Mouse (Mus musculus) lung, embryonic 15.5 days (tissue): ENCODE measurements around the gene Supt4a. TPM values are rescaled to one million over a fixed set of nuclear protein-coding genes. Genes with fewer than 3 reads are reported as not detected.

ENCODE experiments used
- ATAC-seq: fragments of 200-750 bp; cut with Nextera tagmentation; 2 replicates; pipeline ENCODE4 v1.8.0; 2017; ENCODE audit warnings: moderate number of reproducible peaks, borderline replicate concordance; ENCODE audit not compliant: low FRiP score, low TSS enrichment; ENCODE audit errors: extremely low read depth
- H3K27ac ChIP-seq: fragments of 300-500 bp; sonication (generic); 2 replicates; pipeline ENCODE4 v1.5.1; 2015; ENCODE audit warnings: moderate library complexity, mild to moderate bottlenecking, inconsistent platforms
- H3K27me3 ChIP-seq: fragments of 300-500 bp; sonication (generic); 2 replicates; pipeline ENCODE4 v1.6.1; 2015; ENCODE audit warnings: inconsistent platforms
- H3K36me3 ChIP-seq: fragments of 300-500 bp; sonication (generic); 2 replicates; pipeline ENCODE4 v1.6.1; 2015; ENCODE audit warnings: inconsistent platforms
- H3K4me1 ChIP-seq: fragments of 300-500 bp; sonication (generic); 2 replicates; pipeline ENCODE4 v1.6.1; 2015; ENCODE audit warnings: inconsistent platforms
- H3K4me2 ChIP-seq: fragments of 300-500 bp; sonication (generic); 2 replicates; pipeline ENCODE4 v1.6.1; 2015; ENCODE audit warnings: inconsistent platforms, mild to moderate bottlenecking, moderate library complexity
- H3K4me3 ChIP-seq: fragments of 300-500 bp; sonication (generic); 2 replicates; pipeline ENCODE4 v1.5.1; 2015; ENCODE audit warnings: mild to moderate bottlenecking, inconsistent platforms
- H3K9ac ChIP-seq: fragments of 300-500 bp; sonication (generic); 2 replicates; pipeline ENCODE4 v1.6.1; 2015; ENCODE audit warnings: inconsistent platforms
- H3K9me3 ChIP-seq: fragments of 300-500 bp; sonication (generic); 2 replicates; pipeline ENCODE4 v1.6.1; 2016; ENCODE audit warnings: inconsistent platforms
- WGBS: fragments of 180-500 bp; shearing (Covaris S2); methylation state at CpG from one replicate; pipeline ENCODE4 v1.1.7; 2015; 5-methylcytosine and 5-hydroxymethylcytosine counted together
- polyA plus RNA-seq: library from polyadenylated mRNA; unstranded; fragments of >200 nt; fragmentation: Nextera tagmentation; extraction: Ambion mirVana; gene quantifications from 2 replicates; pipeline ENCODE4 v1.2.1, GENCODE M21; 2015

Supt4a gene
- polyA plus RNA-seq, 1 experiment from 2014 or later, result 144 TPM

- no peak overlapping the region for H3K4me3 ChIP-seq
- peak overlapping the region; percentile 55 for H3K4me2 ChIP-seq
Measured at GRCm38 (mm10) chr11:87708979-87709378, 28.4 kb upstream of the Supt4a start.

GRCm38 (mm10) chr11:87709513-87710261 lies 27.7 kb upstream of the Supt4a start:
- Histone ChIP-seq H3K4me2 (peak overlapping the region; percentile 55), H3K9ac (peak overlapping the region; percentile 33; the same call in 1 of the 2 replicates), H3K9me3 (no peaks in the 10 kb centered on the region), H3K4me3 (peak overlapping the region; percentile 30), H3K27ac (peak overlapping the region; percentile 91), H3K27me3 (no peaks in the 10 kb centered on the region), H3K4me1 (peaks cover 25% of the 10 kb centered on the region), H3K36me3 (no peaks in the 10 kb centered on the region)
- 7% methylated on average over 21 of the region's 21 CpGs for WGBS
- ATAC-seq, result peak; percentile 83

More at GRCm38 (mm10) chr11:87708979-87709378, 28.4 kb upstream of the Supt4a start:
- Histone ChIP-seq H3K36me3 (no peaks in the 10 kb centered on the region), H3K9me3 (no peaks in the 10 kb centered on the region), H3K27me3 (no peaks in the 10 kb centered on the region), H3K27ac (peak overlapping the region; percentile 91), H3K9ac (no peak overlapping the region; the same call in 1 of the 2 replicates), H3K4me1 (peaks cover 29% of the 10 kb centered on the region)
- no peak for ATAC-seq
- WGBS, result 62% methylated on average over 5 of the region's 5 CpGs

- 35% methylated on average over 7 of the region's 7 CpGs for WGBS
- H3K4me3 ChIP-seq, result peak overlapping the region; percentile 30
- no peaks in the 10 kb centered on the region for H3K9me3 ChIP-seq
- H3K4me1 ChIP-seq, result peaks cover 25% of the 10 kb centered on the region
- no peaks in the 10 kb centered on the region for H3K27me3 ChIP-seq
- H3K27ac ChIP-seq, result peak overlapping the region; percentile 91
- peak overlapping the region; percentile 33; the same call in 1 of the 2 replicates for H3K9ac ChIP-seq
- H3K36me3 ChIP-seq, result no peaks in the 10 kb centered on the region
- no peak for ATAC-seq
- peak overlapping the region; percentile 55 for H3K4me2 ChIP-seq
Measured at GRCm38 (mm10) chr11:87710262-87710615, 27.1 kb upstream of the Supt4a start.

GRCm38 (mm10) chr11:87712188-87712587 lies 25.2 kb upstream of the Supt4a start:
- H3K36me3 ChIP-seq, result no peaks in the 10 kb centered on the region
- WGBS, result 68% methylated on average over 4 of the region's 4 CpGs
- H3K27ac ChIP-seq, result no peak overlapping the region
- no peaks in the 10 kb centered on the region for H3K9me3 ChIP-seq
- H3K9ac ChIP-seq, result no peak overlapping the region
- no peaks in the 10 kb centered on the region for H3K27me3 ChIP-seq
- H3K4me2 ChIP-seq, result no peak overlapping the region
- no peak overlapping the region for H3K4me3 ChIP-seq
- H3K4me1 ChIP-seq, result peaks cover 25% of the 10 kb centered on the region
- ATAC-seq, result no peak

- Histone ChIP-seq H3K4me1 (peaks cover 4% of the 10 kb centered on the region; the same call in 1 of the 2 replicates), H3K27me3 (no peaks in the 10 kb centered on the region), H3K4me2 (no peak overlapping the region), H3K9ac (no peak overlapping the region), H3K9me3 (no peaks in the 10 kb centered on the region), H3K27ac (no peak overlapping the region), H3K4me3 (no peak overlapping the region), H3K36me3 (peaks cover 7% of the 10 kb centered on the region; the same call in 1 of the 2 replicates)
- no peak for ATAC-seq
- 75% methylated on average over 4 of the region's 4 CpGs for WGBS
Measured at GRCm38 (mm10) chr11:87715999-87716398, 21.4 kb upstream of the Supt4a start.

GRCm38 (mm10) chr11:87719526-87719925 lies 17.8 kb upstream of the Supt4a start:
- no peaks in the 10 kb centered on the region for H3K4me1 ChIP-seq
- no peak overlapping the region for H3K4me3 ChIP-seq
- H3K9ac ChIP-seq, result no peak overlapping the region
- peaks cover 7% of the 10 kb centered on the region; the same call in 1 of the 2 replicates for H3K36me3 ChIP-seq
- no peak for ATAC-seq
- no peaks in the 10 kb centered on the region for H3K9me3 ChIP-seq
- 79% methylated on average over 7 of the region's 7 CpGs for WGBS
- no peak overlapping the region for H3K4me2 ChIP-seq
- H3K27me3 ChIP-seq, result no peaks in the 10 kb centered on the region
- no peak overlapping the region for H3K27ac ChIP-seq

GRCm38 (mm10) chr11:87720324-87720723 lies 17.0 kb upstream of the Supt4a start:
- Histone ChIP-seq H3K9ac (no peak overlapping the region), H3K4me3 (no peak overlapping the region), H3K4me2 (no peak overlapping the region), H3K4me1 (peaks cover 6% of the 10 kb centered on the region), H3K27ac (no peak overlapping the region), H3K36me3 (peaks cover 7% of the 10 kb centered on the region; the same call in 1 of the 2 replicates), H3K27me3 (no peaks in the 10 kb centered on the region), H3K9me3 (no peaks in the 10 kb centered on the region)
- ATAC-seq, result no peak
- WGBS, result 53% methylated on average over 9 of the region's 9 CpGs

GRCm38 (mm10) chr11:87720839-87721238 lies 16.5 kb upstream of the Supt4a start:
- peaks cover 7% of the 10 kb centered on the region; the same call in 1 of the 2 replicates for H3K36me3 ChIP-seq
- H3K4me1 ChIP-seq, result peaks cover 11% of the 10 kb centered on the region
- no peak overlapping the region for H3K4me2 ChIP-seq
- no peak overlapping the region for H3K4me3 ChIP-seq
- WGBS, result 50% methylated on average over 9 of the region's 9 CpGs
- H3K9ac ChIP-seq, result no peak overlapping the region
- no peaks in the 10 kb centered on the region for H3K27me3 ChIP-seq
- no peak overlapping the region for H3K27ac ChIP-seq
- no peak for ATAC-seq
- no peaks in the 10 kb centered on the region for H3K9me3 ChIP-seq

GRCm38 (mm10) chr11:87722168-87722567 lies 15.2 kb upstream of the Supt4a start:
- Histone ChIP-seq H3K4me3 (no peak overlapping the region), H3K27me3 (no peaks in the 10 kb centered on the region), H3K9me3 (no peaks in the 10 kb centered on the region), H3K9ac (no peak overlapping the region), H3K27ac (no peak overlapping the region), H3K36me3 (peaks cover 7% of the 10 kb centered on the region; the same call in 1 of the 2 replicates), H3K4me2 (no peak overlapping the region), H3K4me1 (peaks cover 21% of the 10 kb centered on the region)
- ATAC-seq, result no peak
- 65% methylated on average over 3 of the region's 3 CpGs for WGBS

GRCm38 (mm10) chr11:87722891-87723290 lies 14.5 kb upstream of the Supt4a start:
- no peaks in the 10 kb centered on the region for H3K9me3 ChIP-seq
- 79% methylated on average over 4 of the region's 4 CpGs for WGBS
- H3K4me1 ChIP-seq, result peaks cover 21% of the 10 kb centered on the region
- no peak overlapping the region for H3K9ac ChIP-seq
- H3K27me3 ChIP-seq, result no peaks in the 10 kb centered on the region
- H3K4me3 ChIP-seq, result no peak overlapping the region
- no peak overlapping the region for H3K4me2 ChIP-seq
- peaks cover 7% of the 10 kb centered on the region; the same call in 1 of the 2 replicates for H3K36me3 ChIP-seq
- no peak overlapping the region for H3K27ac ChIP-seq
- no peak for ATAC-seq

- ATAC-seq, result no peak
- Histone ChIP-seq H3K4me3 (no peak overlapping the region), H3K36me3 (no peaks in the 10 kb centered on the region), H3K4me2 (peak overlapping the region; percentile 22; the same call in 1 of the 2 replicates), H3K27ac (peak overlapping the region; percentile 69), H3K27me3 (no peaks in the 10 kb centered on the region), H3K4me1 (peaks cover 21% of the 10 kb centered on the region), H3K9ac (peak overlapping the region; percentile 8; the same call in 1 of the 2 replicates), H3K9me3 (no peaks in the 10 kb centered on the region)
Measured at GRCm38 (mm10) chr11:87725515-87725914, 11.8 kb upstream of the Supt4a start.

- peak; percentile 80 for ATAC-seq
- 15% methylated on average over 6 of the region's 6 CpGs for WGBS
- H3K4me2 ChIP-seq, result peak overlapping the region; percentile 22
Measured at GRCm38 (mm10) chr11:87725964-87726562, 11.3 kb upstream of the Supt4a start.

More at GRCm38 (mm10) chr11:87725964-87726562, 11.3 kb upstream of the Supt4a start:
- H3K4me1 ChIP-seq, result peaks cover 21% of the 10 kb centered on the region
- H3K36me3 ChIP-seq, result 0 out of 2 replicates have a peak, but pooled peaks cover 3% of the 10 kb centered on the region
- peak overlapping the region; percentile 69 for H3K27ac ChIP-seq
- no peaks in the 10 kb centered on the region for H3K27me3 ChIP-seq
- no peaks in the 10 kb centered on the region for H3K9me3 ChIP-seq
- H3K9ac ChIP-seq, result peak overlapping the region; percentile 8; the same call in 1 of the 2 replicates
- no peak overlapping the region for H3K4me3 ChIP-seq
